Mouse (Mus musculus): ENCODE results near the gene Tmprss9. TPM values are rescaled to one million over a fixed set of nuclear protein-coding genes. Genes with fewer than 3 reads are reported as not detected.
A peak's percentile ranks its signal among the peaks of the same experiment; 100 is the strongest.

Gene Tmprss9
- polyA plus RNA-seq, 1 experiment from 2014 or later = 0.07 TPM

MicroRNA genes within 50 kb of the gene (microRNA counts, 519-probe panel; counts per million panel counts)
- microRNA mmu-miR-1982 = 209 counts per million, percentile 61 among the panel's probes with 10 or more counts

Small RNA genes within 50 kb of the gene (microRNA-seq; reads per million reads assigned to microRNA genes)
- 3.9 reads per million, percentile 16 among the genes with 10 or more reads in this experiment for gene Mir1982

Other genes starting within 250 kb of the Tmprss9 start
- 87.5 and 89.0 TPM in 2 replicates for gene Csnk1g2, start 249.0 kb upstream of the Tmprss9 start, polyA plus RNA-seq (2015; fragmentation: Nextera tagmentation; extraction: Ambion mirVana)
- gene Btbd2, start 214.8 kb upstream of the Tmprss9 start, polyA plus RNA-seq (2015; fragmentation: Nextera tagmentation; extraction: Ambion mirVana) = 50.9 and 53.7 TPM in 2 replicates
- gene Mknk2, start 193.7 kb upstream of the Tmprss9 start, polyA plus RNA-seq (2015; fragmentation: Nextera tagmentation; extraction: Ambion mirVana) = 78.2 and 78.7 TPM in 2 replicates
- 26.0 and 27.2 TPM in 2 replicates for gene Mob3a, start 169.9 kb upstream of the Tmprss9 start, polyA plus RNA-seq (2015; fragmentation: Nextera tagmentation; extraction: Ambion mirVana)
- gene Izumo4, start 169.7 kb upstream of the Tmprss9 start, polyA plus RNA-seq (2015; fragmentation: Nextera tagmentation; extraction: Ambion mirVana) = 12.7 and 13.5 TPM in 2 replicates
- gene Ap3d1, start 129.6 kb upstream of the Tmprss9 start, polyA plus RNA-seq (2015; fragmentation: Nextera tagmentation; extraction: Ambion mirVana) = 44.0 and 46.4 TPM in 2 replicates
- 17.9 and 19.1 TPM in 2 replicates for gene Dot1l, start 116.6 kb upstream of the Tmprss9 start, polyA plus RNA-seq (2015; fragmentation: Nextera tagmentation; extraction: Ambion mirVana)
- 46.3 and 53.4 TPM in 2 replicates for gene Sf3a2, start 73.7 kb upstream of the Tmprss9 start, polyA plus RNA-seq (2015; fragmentation: Nextera tagmentation; extraction: Ambion mirVana)
- 79.6 and 86.5 TPM in 2 replicates for gene Plekhj1, start 73.2 kb upstream of the Tmprss9 start, polyA plus RNA-seq (2015; fragmentation: Nextera tagmentation; extraction: Ambion mirVana)
- gene Amh, start 66.6 kb upstream of the Tmprss9 start, polyA plus RNA-seq (2015; fragmentation: Nextera tagmentation; extraction: Ambion mirVana) = 0.11 TPM in 1 of 2 replicates, not detected in the other
- gene Jsrp1, start 58.4 kb upstream of the Tmprss9 start, polyA plus RNA-seq (2015; fragmentation: Nextera tagmentation; extraction: Ambion mirVana) = 5.7 and 5.9 TPM in 2 replicates
- 2,053 and 2,109 TPM in 2 replicates for gene Oaz1, start 45.2 kb upstream of the Tmprss9 start, polyA plus RNA-seq (2015; fragmentation: Nextera tagmentation; extraction: Ambion mirVana)
- gene Lingo3, start 27.8 kb upstream of the Tmprss9 start, polyA plus RNA-seq (2015; fragmentation: Nextera tagmentation; extraction: Ambion mirVana) = 0.16 and 0.34 TPM in 2 replicates
- 157 and 171 TPM in 2 replicates for gene Lsm7, start 16.6 kb upstream of the Tmprss9 start, polyA plus RNA-seq (2015; fragmentation: Nextera tagmentation; extraction: Ambion mirVana)
- gene Sppl2b, start 16.6 kb upstream of the Tmprss9 start, polyA plus RNA-seq (2015; fragmentation: Nextera tagmentation; extraction: Ambion mirVana) = 27.7 and 28.5 TPM in 2 replicates
- gene Timm13, start 29.1 kb downstream of the Tmprss9 start, polyA plus RNA-seq (2015; fragmentation: Nextera tagmentation; extraction: Ambion mirVana) = 285 and 314 TPM in 2 replicates
- gene Lmnb2, start 46.4 kb downstream of the Tmprss9 start, polyA plus RNA-seq (2015; fragmentation: Nextera tagmentation; extraction: Ambion mirVana) = 24.8 and 26.7 TPM in 2 replicates
- 29.2 and 33.9 TPM in 2 replicates for gene Gadd45b, start 58.2 kb downstream of the Tmprss9 start, polyA plus RNA-seq (2015; fragmentation: Nextera tagmentation; extraction: Ambion mirVana)
- 1.4 TPM in 2 replicates for gene Gng7, start 143.1 kb downstream of the Tmprss9 start, polyA plus RNA-seq (2015; fragmentation: Nextera tagmentation; extraction: Ambion mirVana)
- 0.06 and 0.07 TPM in 2 replicates for gene Diras1, start 153.8 kb downstream of the Tmprss9 start, polyA plus RNA-seq (2015; fragmentation: Nextera tagmentation; extraction: Ambion mirVana)
- gene Slc39a3, start 165.6 kb downstream of the Tmprss9 start, polyA plus RNA-seq (2015; fragmentation: Nextera tagmentation; extraction: Ambion mirVana) = 8.0 and 8.2 TPM in 2 replicates
- 152 and 162 TPM in 2 replicates for gene Sgta, start 188.3 kb downstream of the Tmprss9 start, polyA plus RNA-seq (2015; fragmentation: Nextera tagmentation; extraction: Ambion mirVana)
- 29.1 and 33.8 TPM in 2 replicates for gene Thop1, start 198.2 kb downstream of the Tmprss9 start, polyA plus RNA-seq (2015; fragmentation: Nextera tagmentation; extraction: Ambion mirVana)
- gene Creb3l3, start 227.0 kb downstream of the Tmprss9 start, polyA plus RNA-seq (2015; fragmentation: Nextera tagmentation; extraction: Ambion mirVana) = 0.83 and 1.1 TPM in 2 replicates
- 150 TPM in 2 replicates for gene Map2k2, start 234.1 kb downstream of the Tmprss9 start, polyA plus RNA-seq (2015; fragmentation: Nextera tagmentation; extraction: Ambion mirVana)